Mouse (Mus musculus) forebrain, embryonic 16.5 days (tissue): ENCODE measurements around the gene Ermp1. TPM values are rescaled to one million over a fixed set of nuclear protein-coding genes. Genes with fewer than 3 reads are reported as not detected.

ENCODE experiments used
- ATAC-seq: fragments of 200-750 bp; cut with Nextera tagmentation; 2 replicates; pipeline ENCODE4 v1.8.0; 2017; ENCODE audit warnings: mild to moderate bottlenecking, moderate library complexity
- H3K27ac ChIP-seq: fragments of 300-500 bp; sonication (generic); 2 replicates; pipeline ENCODE4 v1.5.1; 2014; ENCODE audit warnings: low read length, control low read depth
- H3K27me3 ChIP-seq: fragments of 300-500 bp; sonication (generic); replicated peaks from 2 replicates; pipeline ENCODE4 v1.6.1; 2014; ENCODE audit warnings: low read length; ENCODE audit not compliant: control insufficient read depth, insufficient read depth
- H3K36me3 ChIP-seq: fragments of 300-500 bp; sonication (generic); 2 replicates; pipeline ENCODE4 v1.6.1; 2014; ENCODE audit not compliant: control insufficient read depth, insufficient read depth
- H3K4me1 ChIP-seq: fragments of 300-500 bp; sonication (generic); replicated peaks from 2 replicates; pipeline ENCODE4 v1.6.1; 2014; ENCODE audit warnings: low read length; ENCODE audit not compliant: control insufficient read depth, insufficient read depth
- H3K4me2 ChIP-seq: fragments of 300-500 bp; sonication (generic); 2 replicates; pipeline ENCODE4 v1.6.1; 2014; ENCODE audit warnings: mild to moderate bottlenecking, low read length, control low read depth
- H3K4me3 ChIP-seq: fragments of 300-500 bp; sonication (generic); replicated peaks from 2 replicates; pipeline ENCODE4 v1.5.1; 2014; ENCODE audit warnings: mild to moderate bottlenecking, low read length, control low read depth
- H3K9ac ChIP-seq: fragments of 300-500 bp; sonication (generic); replicated peaks from 2 replicates; pipeline ENCODE4 v1.6.1; 2014; ENCODE audit warnings: low read depth, low read length, control low read depth
- H3K9me3 ChIP-seq: fragments of 300-500 bp; sonication (generic); 2 replicates; pipeline ENCODE4 v1.6.1; 2016; ENCODE audit warnings: low read length; ENCODE audit not compliant: control insufficient read depth
- WGBS: fragments of 180-500 bp; shearing (Covaris S2); extraction: QIAGEN DNeasy Blood & Tissue Kit; methylation state at CpG from one replicate; pipeline ENCODE4 v1.1.7; 2014; 5-methylcytosine and 5-hydroxymethylcytosine counted together
- polyA plus RNA-seq: library from polyadenylated mRNA; unstranded; fragments of >200 nt; fragmentation: Nextera tagmentation; extraction: Ambion mirVana; gene quantifications from 2 replicates; pipeline ENCODE4 v1.2.1, GENCODE M21; 2015

Ermp1 gene
- polyA plus RNA-seq, 1 experiment from 2014 or later = 8.2 TPM

DNA sequence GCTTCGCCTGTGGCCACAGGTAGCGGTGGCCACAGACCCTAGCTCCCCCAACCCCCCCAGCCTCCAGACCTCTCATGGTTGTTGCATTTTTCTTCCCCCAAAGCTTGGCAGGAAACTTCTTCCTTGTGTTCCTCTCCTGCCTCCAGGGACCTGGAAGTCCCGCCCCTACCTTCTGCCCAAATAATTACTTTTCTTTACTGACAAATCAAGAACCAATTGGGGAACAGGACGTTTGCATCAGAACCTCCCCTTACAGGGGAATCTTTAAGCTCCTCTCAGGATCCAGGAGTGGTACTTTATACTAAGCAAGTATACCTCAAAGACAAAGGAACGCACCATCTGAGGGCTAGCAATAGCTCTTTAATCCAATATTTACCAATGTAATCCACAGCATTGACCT, 16.7 kb upstream of the Ermp1 start:
- Histone ChIP-seq H3K4me2 (no peak overlapping the region), H3K36me3 (no peaks in the 10 kb centered on the region), H3K4me3 (no peak overlapping the region), H3K4me1 (no peaks in the 10 kb centered on the region), H3K9ac (no peak overlapping the region), H3K27ac (no peak overlapping the region), H3K9me3 (no peaks in the 10 kb centered on the region), H3K27me3 (no peaks in the 10 kb centered on the region)
- WGBS = 88% methylated on average over 5 of the region's 5 CpGs
- ATAC-seq = no peak

DNA sequence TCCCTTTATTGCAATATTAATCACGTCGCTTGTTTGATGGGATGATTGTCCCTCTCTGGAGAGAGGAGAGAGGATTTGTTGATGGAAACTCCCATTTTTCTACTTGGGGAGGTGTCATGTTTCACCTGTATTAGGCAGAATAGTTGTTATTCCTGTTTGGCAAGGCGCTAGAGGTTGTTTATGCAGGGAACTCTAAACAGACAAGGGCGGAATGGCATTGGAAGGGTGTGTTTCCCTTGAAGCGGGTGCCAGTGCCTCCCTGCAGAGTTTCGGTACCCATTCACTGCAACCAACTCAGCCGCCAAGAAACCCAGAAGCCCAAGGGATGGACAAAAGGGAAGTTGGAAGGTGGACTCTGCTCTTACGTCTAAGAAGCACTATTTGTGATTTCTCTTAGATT, 15.6 kb upstream of the Ermp1 start:
- no peaks in the 10 kb centered on the region for H3K36me3 ChIP-seq
- no peak overlapping the region for H3K9ac ChIP-seq
- H3K9me3 ChIP-seq = no peaks in the 10 kb centered on the region
- no peak for ATAC-seq
- 70% methylated on average over 8 of the region's 8 CpGs for WGBS
- no peaks in the 10 kb centered on the region for H3K27me3 ChIP-seq
- H3K27ac ChIP-seq = no peak overlapping the region
- H3K4me3 ChIP-seq = no peak overlapping the region
- no peak overlapping the region for H3K4me2 ChIP-seq
- H3K4me1 ChIP-seq = no peaks in the 10 kb centered on the region

DNA sequence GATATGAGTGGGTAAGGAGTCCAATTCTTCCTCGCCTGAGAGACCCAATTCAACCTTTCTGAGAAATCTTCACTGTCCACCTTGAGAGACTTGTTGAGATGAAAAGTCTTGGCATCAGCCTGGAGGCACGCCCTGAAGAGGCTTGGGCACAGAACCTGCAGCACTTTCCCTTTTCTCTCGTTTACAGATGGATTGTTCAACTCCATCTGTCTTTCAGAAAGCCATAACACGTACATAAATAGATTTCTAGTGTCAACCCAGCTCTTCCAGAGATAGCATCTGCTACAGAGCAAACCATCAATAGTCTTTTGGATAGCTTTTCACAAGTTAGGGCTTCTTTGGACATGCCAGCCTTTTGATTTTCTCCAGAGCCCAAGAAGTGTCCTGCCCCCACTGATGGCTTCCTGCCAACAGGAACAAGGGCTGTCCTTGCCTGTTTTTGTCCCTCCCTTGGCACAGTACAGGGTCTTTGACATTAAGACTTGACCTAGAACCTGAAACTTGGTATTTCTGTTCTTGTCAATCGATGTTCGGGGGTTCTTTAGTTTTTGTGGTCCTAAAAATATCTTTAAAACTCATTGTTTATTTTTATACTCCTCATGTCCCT, 13.9 kb upstream of the Ermp1 start:
- Histone ChIP-seq H3K4me2 (no peak overlapping the region), H3K9me3 (no peaks in the 10 kb centered on the region), H3K27me3 (no peaks in the 10 kb centered on the region), H3K36me3 (no peaks in the 10 kb centered on the region), H3K9ac (no peak overlapping the region), H3K4me3 (no peak overlapping the region), H3K4me1 (no peaks in the 10 kb centered on the region), H3K27ac (no peak overlapping the region)
- WGBS = 77% methylated on average over 6 of the region's 6 CpGs
- ATAC-seq = no peak

DNA sequence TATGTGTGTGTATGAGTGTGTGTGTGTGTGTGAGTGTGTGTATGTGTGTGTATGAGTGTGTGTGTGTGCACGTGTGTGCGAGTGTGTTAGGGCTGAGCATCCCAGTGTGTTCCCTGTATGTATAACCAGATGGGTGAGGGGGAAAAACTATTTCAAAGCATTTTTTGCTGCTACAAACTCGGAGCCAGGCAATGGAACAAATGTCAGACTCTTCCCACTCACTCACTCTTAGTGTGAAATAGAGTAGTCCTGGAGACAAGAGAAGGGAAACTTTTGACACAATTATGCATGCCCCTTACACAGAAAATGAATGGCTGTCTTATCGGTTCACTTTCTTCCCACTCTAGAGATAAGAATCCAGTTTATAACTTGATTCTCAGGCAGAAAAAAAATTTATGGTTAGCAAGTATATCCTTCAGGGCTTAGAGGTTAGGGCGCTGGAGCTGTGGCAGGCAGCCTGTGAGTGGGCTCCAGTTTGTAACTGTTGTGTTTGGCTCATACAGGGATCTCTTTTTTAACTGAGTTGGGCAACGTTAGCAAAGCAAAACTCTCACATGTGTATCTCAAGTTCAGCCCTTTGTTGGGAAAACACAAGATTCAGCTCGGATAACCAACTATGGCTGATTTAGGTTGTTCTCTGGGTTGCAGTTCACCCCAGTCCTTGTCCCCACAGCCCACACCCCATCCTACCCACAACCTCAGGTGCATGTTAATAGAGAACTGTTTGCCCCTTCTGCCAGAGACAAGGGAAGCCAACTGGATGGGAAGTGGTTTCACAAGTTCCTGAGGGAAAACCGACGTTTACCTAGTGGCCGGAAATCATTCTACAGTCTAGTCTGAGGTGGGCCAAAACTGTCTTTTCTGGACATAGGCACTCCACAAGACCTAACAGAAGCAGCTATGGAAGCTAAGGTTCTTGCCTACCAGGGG, 12.9 kb upstream of the Ermp1 start:
- Histone ChIP-seq H3K27me3 (no peaks in the 10 kb centered on the region), H3K4me2 (no peak overlapping the region), H3K9me3 (no peaks in the 10 kb centered on the region), H3K4me3 (no peak overlapping the region), H3K36me3 (no peaks in the 10 kb centered on the region), H3K27ac (no peak overlapping the region), H3K9ac (no peak overlapping the region), H3K4me1 (no peaks in the 10 kb centered on the region)
- WGBS = 84% methylated on average over 10 of the region's 10 CpGs
- ATAC-seq = no peak

DNA sequence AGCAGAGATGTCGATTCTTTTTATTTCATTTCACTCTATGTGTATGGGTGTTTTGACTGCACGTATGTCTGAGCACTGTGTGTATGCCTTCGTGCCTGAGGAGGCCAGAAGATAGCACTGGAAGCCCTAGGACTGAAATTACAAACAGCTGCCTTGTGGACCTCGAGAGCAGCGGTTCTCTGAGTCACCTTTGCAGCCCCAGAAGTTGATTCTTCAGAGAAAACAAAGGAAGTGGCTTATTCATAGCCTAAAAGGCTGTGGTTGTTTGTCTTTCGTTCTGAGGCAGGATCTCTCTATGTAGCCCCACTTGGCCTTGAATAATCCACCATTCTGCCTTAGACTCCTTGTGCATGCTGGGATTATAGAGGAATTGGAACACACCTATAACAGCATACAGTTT, 11.5 kb upstream of the Ermp1 start:
- Histone ChIP-seq H3K27ac (no peak overlapping the region), H3K4me1 (no peaks in the 10 kb centered on the region), H3K9me3 (no peaks in the 10 kb centered on the region), H3K36me3 (no peaks in the 10 kb centered on the region), H3K4me2 (no peak overlapping the region), H3K27me3 (no peaks in the 10 kb centered on the region), H3K4me3 (no peak overlapping the region), H3K9ac (no peak overlapping the region)
- no peak for ATAC-seq
- 62% methylated on average over 6 of the region's 6 CpGs for WGBS

DNA sequence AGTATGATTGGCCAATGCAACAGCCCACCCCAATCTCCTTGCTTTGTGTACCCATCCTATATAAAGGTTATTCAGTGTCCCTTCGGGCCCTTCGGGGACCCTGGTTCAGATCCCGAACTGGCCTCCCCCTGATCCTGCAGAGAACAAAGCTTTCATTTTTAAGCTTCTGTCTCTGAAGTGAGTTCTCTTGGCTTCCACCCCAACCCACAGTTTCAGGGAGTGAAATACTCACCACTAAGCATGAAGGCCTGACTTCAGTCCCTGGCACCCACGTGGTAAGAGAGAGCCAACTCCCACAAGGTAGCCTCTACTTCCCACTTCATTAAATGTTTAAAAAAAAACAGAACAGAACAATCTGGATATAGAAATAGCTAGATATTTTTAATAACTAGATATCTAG, 10.6 kb upstream of the Ermp1 start:
- Histone ChIP-seq H3K27me3 (no peaks in the 10 kb centered on the region), H3K4me3 (no peak overlapping the region), H3K4me2 (no peak overlapping the region), H3K9me3 (no peaks in the 10 kb centered on the region), H3K4me1 (no peaks in the 10 kb centered on the region), H3K36me3 (no peaks in the 10 kb centered on the region), H3K9ac (no peak overlapping the region), H3K27ac (no peak overlapping the region)
- ATAC-seq = no peak
- WGBS = 92% methylated on average over 4 of the region's 4 CpGs

DNA sequence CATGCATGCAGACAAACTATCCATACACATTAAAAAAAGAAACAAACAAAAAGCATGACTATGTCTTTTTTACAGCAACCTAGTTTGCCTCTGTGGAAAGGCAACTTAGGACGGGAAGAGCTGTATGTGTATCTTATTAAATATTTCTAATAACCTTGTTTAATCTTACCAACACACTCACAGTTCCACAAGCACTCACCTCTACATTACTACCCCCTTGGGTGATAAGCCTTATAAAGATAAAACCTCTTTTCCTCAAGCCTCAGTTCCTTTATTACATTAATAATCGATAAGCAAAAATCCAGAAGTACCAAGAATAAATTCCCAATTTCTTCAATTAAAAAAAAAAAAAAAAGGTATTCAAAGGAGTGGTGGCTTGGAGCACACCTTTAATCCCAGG, 9.3 kb upstream of the Ermp1 start:
- no peak overlapping the region for H3K9ac ChIP-seq
- WGBS = 88% methylated on average over 2 of the region's 2 CpGs

DNA sequence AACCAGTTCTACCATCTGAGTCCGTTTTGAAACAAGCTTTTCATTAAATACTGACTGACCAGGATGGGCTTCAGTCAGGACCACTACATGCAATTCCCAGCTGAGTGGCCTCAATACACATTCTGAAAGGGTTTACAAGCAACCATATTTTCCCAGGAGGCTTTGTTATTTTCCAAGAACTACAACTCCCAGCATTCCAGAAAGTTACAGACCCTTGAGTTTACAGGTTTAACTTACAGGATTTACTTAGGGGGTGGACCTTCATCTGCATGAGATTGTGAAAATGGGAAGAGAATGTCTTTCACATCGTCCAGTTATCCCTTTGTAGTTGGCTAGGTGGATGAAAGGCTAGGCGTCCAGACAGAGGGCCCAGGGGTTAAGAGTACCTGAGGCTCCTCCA, 8.8 kb upstream of the Ermp1 start:
- 45% methylated on average over 3 of the region's 3 CpGs for WGBS
- Histone ChIP-seq H3K36me3 (no peaks in the 10 kb centered on the region), H3K9ac (no peak overlapping the region), H3K4me3 (no peak overlapping the region), H3K27me3 (no peaks in the 10 kb centered on the region), H3K4me1 (no peaks in the 10 kb centered on the region), H3K27ac (no peak overlapping the region), H3K4me2 (no peak overlapping the region), H3K9me3 (no peaks in the 10 kb centered on the region)
- no peak for ATAC-seq

More for the DNA sequence above, 9.3 kb upstream of the Ermp1 start:
- H3K27me3 ChIP-seq = no peaks in the 10 kb centered on the region
- no peaks in the 10 kb centered on the region for H3K9me3 ChIP-seq
- H3K4me2 ChIP-seq = no peak overlapping the region
- no peak overlapping the region for H3K27ac ChIP-seq
- H3K4me1 ChIP-seq = no peaks in the 10 kb centered on the region
- H3K4me3 ChIP-seq = no peak overlapping the region
- H3K36me3 ChIP-seq = no peaks in the 10 kb centered on the region
- ATAC-seq = no peak

DNA sequence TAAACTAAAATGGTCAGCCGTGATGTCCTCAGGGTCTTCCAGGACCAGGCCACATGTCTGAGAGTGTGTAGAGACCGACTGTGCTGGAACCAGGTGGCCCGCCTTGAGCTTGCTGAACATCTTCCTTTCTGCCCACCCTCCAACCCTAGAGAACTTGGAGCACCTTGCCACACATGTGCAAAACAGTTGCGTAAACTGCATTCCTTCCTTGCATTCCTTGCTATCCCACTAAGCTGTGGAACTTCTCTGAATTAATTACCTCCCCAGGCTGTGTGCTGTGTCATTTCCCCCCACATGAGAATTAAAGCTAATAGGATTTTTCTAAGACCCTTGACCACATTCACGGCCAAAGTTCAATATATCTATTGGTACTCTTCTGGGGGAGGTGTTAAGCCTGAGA, 8.4 kb upstream of the Ermp1 start:
- ATAC-seq = no peak

More for the DNA sequence above, 8.4 kb upstream of the Ermp1 start:
- H3K4me3 ChIP-seq = no peak overlapping the region
- H3K4me2 ChIP-seq = no peak overlapping the region
- no peaks in the 10 kb centered on the region for H3K36me3 ChIP-seq
- no peak overlapping the region for H3K9ac ChIP-seq
- WGBS = 82% methylated on average over 5 of the region's 5 CpGs
- no peak overlapping the region for H3K27ac ChIP-seq
- H3K4me1 ChIP-seq = no peaks in the 10 kb centered on the region
- no peaks in the 10 kb centered on the region for H3K27me3 ChIP-seq
- H3K9me3 ChIP-seq = no peaks in the 10 kb centered on the region
